Mouse (Mus musculus): ENCODE results near the gene Hsd17b14.

GRCm38 (mm10) chr7:45549641-45550436, 4.9 kb upstream of the Hsd17b14 start:
- no peak for TF ChIP-seq CTCF (IDR thresholded peaks at IDR 0.05; ENCODE audit: borderline replicate concordance, insufficient read depth, low read length)
- TF ChIP-seq POLR2A (IDR thresholded peaks at IDR 0.05; ENCODE audit: low read depth, low read length): no peak
